Mouse (Mus musculus) limb, embryonic 10.5 days (tissue): Measurements from ENCODE around the gene Coro1b. TPM values are rescaled to one million over a fixed set of nuclear protein-coding genes. Genes with fewer than 3 reads are reported as not detected.
A peak's percentile ranks its signal among the peaks of the same experiment; 100 is the strongest.

ENCODE experiments used
- DNase-seq: peaks from one replicate; pipeline ENCODE4 v3.0.0-alpha.2; 2017; ENCODE audit warnings: low spot score
- H3K27ac ChIP-seq: fragments of 300-500 bp; sonication (generic); 2 replicates; pipeline ENCODE4 v1.5.1; 2016; ENCODE audit warnings: mild to moderate bottlenecking
- H3K27me3 ChIP-seq: fragments of 300-500 bp; sonication (generic); 2 replicates; pipeline ENCODE4 v1.6.1; 2016; ENCODE audit warnings: low read depth, mild to moderate bottlenecking; ENCODE audit not compliant: poor library complexity, severe bottlenecking
- H3K36me3 ChIP-seq: fragments of 300-500 bp; sonication (generic); 2 replicates; pipeline ENCODE4 v1.6.1; 2016; ENCODE audit warnings: mild to moderate bottlenecking, moderate library complexity
- H3K4me1 ChIP-seq: fragments of 300-500 bp; sonication (generic); 2 replicates; pipeline ENCODE4 v1.6.1; 2016
- H3K4me3 ChIP-seq: fragments of 300-500 bp; sonication (generic); 2 replicates; pipeline ENCODE4 v1.5.1; 2016; ENCODE audit warnings: mild to moderate bottlenecking, moderate library complexity
- H3K9me3 ChIP-seq: fragments of 300-500 bp; sonication (generic); replicated peaks from 2 replicates; pipeline ENCODE4 v1.6.1; 2016; ENCODE audit warnings: mild to moderate bottlenecking
- WGBS: fragments of 180-500 bp; shearing (Covaris S2); methylation state at CpG from one replicate; pipeline ENCODE4 v1.1.7; 2016; 5-methylcytosine and 5-hydroxymethylcytosine counted together
- polyA plus RNA-seq: library from polyadenylated mRNA; unstranded; fragments of >200 nt; fragmentation: Nextera tagmentation; extraction: Ambion mirVana; gene quantifications from 2 replicates; pipeline ENCODE4 v1.2.1, GENCODE M21; 2016

The Coro1b gene
- polyA plus RNA-seq, 1 experiment from 2014 or later, result 148 TPM

DNA sequence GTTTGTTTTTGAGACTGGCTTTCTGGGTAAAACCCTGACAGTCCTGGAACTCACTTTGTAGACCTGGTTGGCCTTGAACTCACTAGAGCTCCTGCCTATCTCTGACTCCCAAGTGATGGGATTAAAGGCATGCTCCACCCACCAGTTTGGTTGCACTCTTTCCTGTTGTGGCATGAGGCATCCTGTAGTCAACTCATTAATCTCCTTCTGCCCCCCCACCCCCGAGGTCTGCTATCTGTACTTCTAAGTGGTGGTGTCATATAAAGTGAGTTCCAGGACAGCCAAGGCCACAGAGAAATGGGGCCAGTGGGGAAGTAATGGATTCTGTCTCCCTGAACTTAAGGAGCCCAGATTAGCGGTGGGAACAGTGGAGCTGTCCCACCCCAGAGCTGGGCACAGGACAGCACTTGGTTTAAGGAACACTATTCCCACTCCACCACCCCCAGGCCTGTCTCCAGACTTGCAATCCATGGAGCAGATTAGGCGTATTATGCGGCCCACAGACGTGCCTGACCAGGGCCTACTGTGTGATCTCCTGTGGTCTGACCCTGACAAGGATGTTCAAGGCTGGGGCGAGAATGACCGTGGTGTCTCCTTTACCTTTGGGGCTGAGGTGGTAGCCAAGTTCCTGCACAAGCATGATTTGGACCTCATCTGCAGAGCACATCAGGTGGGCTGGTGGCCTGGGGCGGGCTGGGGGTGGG is 45.8 kb downstream of the Coro1b start:
- no peaks in the 10 kb centered on the region for H3K9me3 ChIP-seq
- 0 out of 2 replicates have a peak overlapping the region, but pooled peaks have one; percentile 97 for H3K4me3 ChIP-seq
- DNase-seq, result no peak
- whole genome bisulfite sequencing, result 89% methylated on average over 8 of the region's 8 CpGs
- H3K27ac ChIP-seq, result no peak overlapping the region
- H3K27me3 ChIP-seq, result no peaks in the 10 kb centered on the region
- peaks cover 66% of the 10 kb centered on the region for H3K4me1 ChIP-seq
- H3K36me3 ChIP-seq, result peaks cover 66% of the 10 kb centered on the region

DNA sequence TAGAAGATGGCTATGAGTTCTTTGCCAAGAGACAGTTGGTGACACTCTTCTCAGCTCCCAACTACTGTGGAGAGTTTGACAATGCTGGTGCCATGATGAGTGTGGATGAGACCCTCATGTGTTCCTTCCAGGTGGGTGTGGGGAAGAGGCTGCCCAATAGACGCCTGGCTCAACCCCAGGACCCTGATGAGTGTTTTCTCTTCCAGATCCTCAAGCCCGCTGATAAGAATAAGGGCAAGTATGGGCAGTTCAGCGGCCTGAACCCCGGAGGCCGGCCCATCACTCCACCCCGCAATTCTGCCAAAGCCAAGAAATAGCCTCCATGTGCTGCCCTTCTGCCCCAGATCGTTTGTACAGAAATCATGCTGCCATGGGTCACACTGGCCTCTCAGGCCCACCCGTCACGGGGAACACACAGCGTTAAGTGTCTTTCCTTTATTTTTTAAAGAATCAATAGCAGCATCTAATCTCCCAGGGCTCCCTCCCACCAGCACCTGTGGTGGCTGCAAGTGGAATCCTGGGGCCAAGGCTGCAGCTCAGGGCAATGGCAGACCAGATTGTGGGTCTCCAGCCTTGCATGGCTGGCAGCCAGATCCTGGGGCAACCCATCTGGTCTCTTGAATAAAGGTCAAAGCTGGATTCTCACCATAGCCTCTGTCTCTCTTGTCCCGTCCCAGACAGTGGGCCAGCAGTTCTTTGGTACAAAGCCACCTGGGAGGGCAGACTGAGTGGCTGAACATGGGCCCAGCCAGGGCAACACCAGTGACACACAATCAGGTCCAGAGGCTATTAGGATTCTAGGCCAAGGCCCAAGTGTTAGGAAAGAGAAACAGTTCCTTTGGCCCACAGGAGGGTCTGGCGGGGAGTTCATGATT is 46.6 kb downstream of the Coro1b start:
- Histone ChIP-seq H3K4me1 (peaks cover 69% of the 10 kb centered on the region), H3K27me3 (no peaks in the 10 kb centered on the region), H3K27ac (no peak overlapping the region), H3K9me3 (no peaks in the 10 kb centered on the region), H3K4me3 (no peak overlapping the region), H3K36me3 (peaks cover 75% of the 10 kb centered on the region)
- WGBS, result 86% methylated on average over 12 of the region's 12 CpGs
- DNase-seq, result no peak

DNA sequence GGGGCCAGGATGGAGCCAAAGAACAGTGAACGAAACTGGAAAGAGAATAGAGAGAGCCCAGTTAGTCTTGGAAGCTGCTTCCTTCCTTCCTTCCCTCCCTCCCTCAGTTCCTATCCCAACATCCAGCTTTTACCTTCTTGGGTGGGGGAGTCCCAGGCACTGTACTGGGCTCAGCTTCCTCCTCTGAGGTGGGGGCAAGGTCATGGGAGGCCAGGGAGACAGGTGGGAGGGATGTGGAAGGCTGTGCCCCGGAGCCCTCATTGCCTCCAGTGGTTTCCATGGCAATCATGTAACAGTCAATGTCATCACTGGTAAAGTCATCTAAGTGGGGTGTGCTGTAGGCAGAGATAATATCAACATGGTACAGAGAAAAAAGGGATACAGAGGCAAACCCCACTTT is 47.6 kb downstream of the Coro1b start:
- no peak for DNase-seq
- 58% methylated on average over 2 of the region's 2 CpGs for WGBS
- Histone ChIP-seq H3K9me3 (no peaks in the 10 kb centered on the region), H3K27me3 (no peaks in the 10 kb centered on the region), H3K4me3 (0 out of 2 replicates have a peak overlapping the region, but pooled peaks have one; percentile 11), H3K36me3 (peaks cover 80% of the 10 kb centered on the region), H3K27ac (no peak overlapping the region), H3K4me1 (peaks cover 73% of the 10 kb centered on the region)

DNA sequence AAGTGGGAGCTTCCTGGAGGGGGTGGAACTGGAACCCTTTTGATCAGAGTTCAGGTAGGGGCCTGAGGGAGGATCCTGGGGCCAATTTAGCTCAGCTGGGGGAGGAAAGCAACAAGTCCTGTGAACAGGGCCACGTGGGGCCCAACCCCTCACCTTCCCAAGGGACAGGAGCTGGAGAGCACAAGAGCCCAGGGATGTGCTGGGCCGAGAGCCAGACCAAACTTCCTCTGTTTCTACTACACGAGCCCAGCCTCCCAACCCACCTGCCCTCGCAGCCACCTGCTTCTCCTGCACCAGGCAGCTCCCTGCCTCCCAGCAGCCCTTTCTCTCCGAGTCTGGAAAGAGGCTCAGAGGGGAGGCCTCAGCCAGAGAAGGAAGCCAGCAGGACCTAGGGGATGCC is 48.1 kb downstream of the Coro1b start:
- 36% methylated on average over 5 of the region's 5 CpGs for WGBS
- Histone ChIP-seq H3K4me1 (peaks cover 69% of the 10 kb centered on the region), H3K36me3 (peaks cover 80% of the 10 kb centered on the region), H3K27me3 (no peaks in the 10 kb centered on the region), H3K27ac (peak overlapping the region; percentile 37; the same call in 1 of the 2 replicates), H3K4me3 (peak overlapping the region; percentile 11; the same call in 1 of the 2 replicates), H3K9me3 (no peaks in the 10 kb centered on the region)
- DNase-seq, result no peak

DNA sequence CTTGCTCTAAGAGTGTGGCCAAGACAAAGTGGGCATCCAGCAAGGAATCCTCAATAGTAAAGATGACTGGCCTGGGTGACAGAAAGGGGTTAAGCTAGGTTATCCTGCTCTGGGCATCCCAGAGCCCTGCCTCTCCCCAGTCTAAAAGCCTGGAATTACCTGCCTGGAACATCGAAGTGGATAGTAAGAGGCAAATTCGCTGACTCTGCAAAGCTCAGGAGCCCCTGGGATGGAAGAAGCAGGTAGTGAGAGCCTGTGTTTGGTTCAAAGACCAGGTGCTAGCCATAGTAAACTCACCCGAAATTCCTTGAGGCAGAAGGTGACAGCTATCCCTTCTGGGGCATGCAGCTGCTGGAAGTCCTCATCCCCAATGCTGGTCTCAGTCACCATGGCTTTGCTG is 48.8 kb downstream of the Coro1b start:
- WGBS, result 73% methylated on average over 3 of the region's 3 CpGs
- no peaks in the 10 kb centered on the region for H3K27me3 ChIP-seq
- peaks cover 70% of the 10 kb centered on the region for H3K4me1 ChIP-seq
- DNase-seq, result no peak
- no peaks in the 10 kb centered on the region for H3K9me3 ChIP-seq
- peaks cover 77% of the 10 kb centered on the region for H3K36me3 ChIP-seq
- 0 out of 2 replicates have a peak overlapping the region, but pooled peaks have one; percentile 11 for H3K4me3 ChIP-seq
- H3K27ac ChIP-seq, result no peak overlapping the region

DNA sequence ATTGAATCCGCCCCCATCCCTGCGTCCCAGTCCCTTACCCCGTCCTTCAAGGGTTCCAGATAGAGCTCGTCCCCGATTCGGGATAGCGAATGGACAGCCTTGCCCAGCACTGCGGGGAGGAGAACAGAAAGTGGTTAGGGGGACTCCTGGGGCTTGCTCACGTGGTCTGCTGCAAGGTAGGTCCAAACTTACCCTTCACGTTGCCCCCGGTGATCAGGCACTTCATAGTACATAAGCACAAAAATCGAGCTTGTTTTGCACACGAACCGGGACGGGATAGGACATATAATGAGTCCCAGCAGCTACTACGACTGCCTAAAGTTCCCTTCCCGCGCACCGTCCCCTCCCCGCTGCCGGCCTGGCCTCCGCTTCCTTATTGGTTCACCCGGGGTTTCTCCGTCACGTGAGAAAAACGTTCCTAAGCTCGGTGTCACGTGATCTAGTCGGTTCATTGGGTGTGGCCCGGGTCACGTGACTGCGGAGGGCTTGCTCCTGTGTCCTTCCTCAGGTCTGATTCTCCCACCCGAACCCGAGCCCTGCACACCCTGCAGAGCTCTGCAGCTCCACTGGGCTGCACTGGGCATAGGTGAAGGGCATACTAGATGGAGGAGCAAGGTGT is 53.0 kb downstream of the Coro1b start, which contains the start of gene Rad9a:
TSS of gene Rad9a (minus strand) at position 372 of the 619 bp plus-strand sequence.
- no peaks in the 10 kb centered on the region for H3K9me3 ChIP-seq
- peak within 1 kb of the TSS; percentile 83 for H3K27ac ChIP-seq
- H3K4me3 ChIP-seq, result peak within 1 kb of the TSS; percentile 66
- peak; percentile 99 for DNase-seq
- H3K36me3 ChIP-seq, result peaks cover 41% of the 10 kb centered on the region
- WGBS, result under 1% methylated on average over 34 of the region's 34 CpGs
- H3K27me3 ChIP-seq, result peaks cover 11% of the 10 kb centered on the region
- H3K4me1 ChIP-seq, result peaks cover 38% of the 10 kb centered on the region

DNA sequence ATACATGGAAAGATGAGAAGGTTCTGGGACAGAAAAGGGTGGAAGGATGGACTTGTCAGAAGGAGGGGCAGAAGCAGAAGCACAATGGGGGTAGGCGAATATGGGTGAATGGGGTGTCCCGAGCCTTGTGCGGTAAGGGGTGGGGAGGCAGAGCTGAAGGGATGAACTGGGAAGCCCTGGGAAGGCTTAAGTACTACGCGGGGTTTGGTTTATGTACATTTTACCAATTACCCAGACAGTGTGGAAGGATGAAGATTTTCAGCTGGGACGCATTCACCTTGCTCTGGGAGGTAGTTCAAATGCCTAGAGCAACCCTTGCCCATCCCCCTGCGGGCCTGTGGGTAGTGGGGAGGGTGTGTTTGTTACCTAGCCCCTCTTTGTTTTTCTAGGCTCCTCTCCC is 53.7 kb downstream of the Coro1b start:
- H3K36me3 ChIP-seq, result peaks cover 34% of the 10 kb centered on the region
- H3K27me3 ChIP-seq, result peaks cover 13% of the 10 kb centered on the region
- H3K4me3 ChIP-seq, result peak overlapping the region; percentile 66
- 30% methylated on average over 7 of the region's 7 CpGs for WGBS
- H3K4me1 ChIP-seq, result peaks cover 36% of the 10 kb centered on the region
- no peaks in the 10 kb centered on the region for H3K9me3 ChIP-seq
- no peak for DNase-seq
- H3K27ac ChIP-seq, result peak overlapping the region; percentile 83

DNA sequence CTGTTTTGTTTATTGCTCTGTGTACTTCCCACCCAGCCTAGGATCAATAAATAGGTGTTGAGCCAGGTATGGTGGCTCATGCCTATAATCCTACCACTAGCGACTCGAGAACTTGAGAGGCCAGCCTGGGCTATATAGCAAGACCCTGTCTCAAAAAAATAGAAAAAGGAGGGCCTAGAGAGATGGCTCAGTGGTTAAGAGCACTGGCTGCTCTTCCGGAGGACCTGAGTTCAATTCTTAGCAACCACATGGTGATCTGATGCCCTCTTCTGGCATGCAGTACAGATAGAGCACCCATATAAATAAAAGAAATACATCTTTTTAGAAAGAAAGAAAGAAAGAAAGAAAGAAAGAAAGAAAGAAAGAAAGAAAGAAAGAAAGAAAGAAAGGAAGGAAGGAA is 54.7 kb downstream of the Coro1b start:
- H3K4me1 ChIP-seq, result peaks cover 29% of the 10 kb centered on the region
- 70% methylated on average over 3 of the region's 3 CpGs for WGBS
- DNase-seq, result no peak
- H3K27ac ChIP-seq, result no peak overlapping the region
- H3K9me3 ChIP-seq, result no peaks in the 10 kb centered on the region
- H3K36me3 ChIP-seq, result peaks cover 24% of the 10 kb centered on the region
- H3K4me3 ChIP-seq, result no peak overlapping the region
- peaks cover 13% of the 10 kb centered on the region for H3K27me3 ChIP-seq

Other genes with a start within 250 kb of the Coro1b start
- gene Tcirg1, start 241.5 kb upstream of the Coro1b start, polyA plus RNA-seq, result 27.9 and 39.4 TPM in 2 replicates
- 249 and 273 TPM in 2 replicates for gene Ndufs8, start 235.8 kb upstream of the Coro1b start, polyA plus RNA-seq
- gene Aldh3b1, start 218.8 kb upstream of the Coro1b start, polyA plus RNA-seq, result 0.20 and 0.33 TPM in 2 replicates
- 5.4 and 6.7 TPM in 2 replicates for gene Unc93b1, start 213.4 kb upstream of the Coro1b start, polyA plus RNA-seq
- gene Aldh3b3, start 190.0 kb upstream of the Coro1b start, polyA plus RNA-seq, result not detected in 2 replicates
- 1.4 and 2.4 TPM in 2 replicates for gene Aldh3b2, start 176.3 kb upstream of the Coro1b start, polyA plus RNA-seq
- gene Acy3, start 162.0 kb upstream of the Coro1b start, polyA plus RNA-seq, result 3.9 and 5.6 TPM in 2 replicates
- gene Tbx10, start 155.9 kb upstream of the Coro1b start, polyA plus RNA-seq, result 0.10 TPM in 1 of 2 replicates, not detected in the other
- gene Nudt8, start 148.0 kb upstream of the Coro1b start, polyA plus RNA-seq, result 32.4 and 36.0 TPM in 2 replicates
- gene Gm49405, start 148.0 kb upstream of the Coro1b start, polyA plus RNA-seq, result 3.5 and 4.6 TPM in 2 replicates
- 5.0 and 7.6 TPM in 2 replicates for gene Doc2g, start 145.3 kb upstream of the Coro1b start, polyA plus RNA-seq
- 220 and 221 TPM in 2 replicates for gene Ndufv1, start 135.8 kb upstream of the Coro1b start, polyA plus RNA-seq
- gene Gstp1, start 110.6 kb upstream of the Coro1b start, polyA plus RNA-seq, result 478 and 510 TPM in 2 replicates
- gene Gstp2, start 102.6 kb upstream of the Coro1b start, polyA plus RNA-seq, result 0.62 and 0.88 TPM in 2 replicates
- not detected in 2 replicates for gene Gstp3, start 89.0 kb upstream of the Coro1b start, polyA plus RNA-seq
- not detected in 2 replicates for gene Cabp2, start 67.0 kb upstream of the Coro1b start, polyA plus RNA-seq
- gene Cdk2ap2, start 51.4 kb upstream of the Coro1b start, polyA plus RNA-seq, result 86.7 and 87.0 TPM in 2 replicates
- 5.9 and 7.9 TPM in 2 replicates for gene Pitpnm1, start 48.6 kb upstream of the Coro1b start, polyA plus RNA-seq
- gene Aip, start 22.8 kb upstream of the Coro1b start, polyA plus RNA-seq, result 74.9 and 79.2 TPM in 2 replicates
- not detected in 2 replicates for gene Gpr152, start 8.8 kb upstream of the Coro1b start, polyA plus RNA-seq
- 0.15 TPM in 1 of 2 replicates, not detected in the other for gene Cabp4, start 4.6 kb upstream of the Coro1b start, polyA plus RNA-seq
- gene Ptprcap, start 5.0 kb downstream of the Coro1b start, polyA plus RNA-seq, result 0.93 and 1.4 TPM in 2 replicates
- 58.3 and 66.0 TPM in 2 replicates for gene Rps6kb2, start 14.7 kb downstream of the Coro1b start, polyA plus RNA-seq
- gene Carns1, start 26.9 kb downstream of the Coro1b start, polyA plus RNA-seq, result 3.2 and 3.3 TPM in 2 replicates
- gene Tbc1d10c, start 42.7 kb downstream of the Coro1b start, polyA plus RNA-seq, result 0.21 and 1.2 TPM in 2 replicates
- gene Ppp1ca, start 43.4 kb downstream of the Coro1b start, polyA plus RNA-seq, result 1,070 and 1,129 TPM in 2 replicates
- gene Rad9a, start 53.0 kb downstream of the Coro1b start, polyA plus RNA-seq, result 58.2 and 61.5 TPM in 2 replicates
- 4.3 and 6.0 TPM in 2 replicates for gene Clcf1, start 65.6 kb downstream of the Coro1b start, polyA plus RNA-seq
- gene AC109138.7, start 65.7 kb downstream of the Coro1b start, polyA plus RNA-seq, result not detected in 2 replicates
- gene Pold4, start 83.3 kb downstream of the Coro1b start, polyA plus RNA-seq, result 14.0 and 16.2 TPM in 2 replicates
- gene Ssh3, start 120.6 kb downstream of the Coro1b start, polyA plus RNA-seq, result 2.5 and 4.4 TPM in 2 replicates
- gene Ankrd13d, start 134.5 kb downstream of the Coro1b start, polyA plus RNA-seq, result 5.5 and 7.9 TPM in 2 replicates
- gene Grk2, start 157.6 kb downstream of the Coro1b start, polyA plus RNA-seq, result 14.6 and 15.5 TPM in 2 replicates
- gene Kdm2a, start 249.7 kb downstream of the Coro1b start, polyA plus RNA-seq, result 67.6 and 77.9 TPM in 2 replicates